In the genomic region with DNA sequence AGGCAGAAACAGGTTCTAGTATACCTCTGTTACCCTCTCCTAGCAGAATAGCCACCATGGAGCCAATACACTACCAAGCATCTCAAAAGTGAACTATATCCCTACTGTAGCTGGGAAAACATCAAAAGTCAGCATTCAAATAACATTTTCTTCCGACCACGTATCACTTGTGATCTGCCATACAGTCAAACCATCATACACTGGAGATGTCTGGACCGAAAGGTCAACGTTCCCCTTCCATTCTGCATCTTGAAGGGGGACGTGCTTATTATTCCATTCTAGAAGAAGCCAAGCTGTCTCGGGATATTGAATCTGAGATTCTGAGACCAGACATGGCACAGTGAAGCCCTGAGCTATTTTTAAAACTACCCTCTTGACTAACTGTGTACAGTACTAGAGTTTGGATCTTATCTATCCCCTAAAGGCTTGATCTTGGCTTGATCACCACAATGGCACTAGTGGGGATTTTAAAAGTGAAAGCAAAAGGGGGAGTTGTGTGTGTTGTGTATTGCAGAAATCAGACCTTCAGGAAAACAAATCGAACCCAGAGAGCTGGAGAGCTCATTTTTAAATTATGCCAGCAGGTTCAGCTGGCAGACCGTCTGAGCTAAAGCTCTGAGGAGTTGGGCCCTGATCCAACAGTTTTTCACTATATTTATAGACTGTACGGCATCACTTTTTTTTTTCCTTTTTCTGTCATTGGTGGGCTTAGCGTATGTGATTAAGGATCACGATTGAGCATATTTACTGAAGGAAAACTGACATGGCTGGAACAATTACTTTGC, we compare ENCODE assay signal across 12 mouse cellular contexts.
A peak's percentile ranks its signal among the peaks of the same experiment; 100 is the strongest.
DNase-seq lines count a peak whose midpoint lies in the region; ATAC-seq and TF ChIP-seq lines count a peak whose summit lies in the region.
"Had no signal": no experiment of that assay in that cellular context is flagged by ENCODE, and none has a peak within 500 bp of the region (broad histone marks: within the 10 kb centered on the region; RNA-seq: fewer than 3 reads in every experiment).

No protein-coding gene starts in this region.

- H3K4me3 ChIP-seq in forebrain, embryonic 15.5 days: peak overlapping the region; percentile 3; the same call in 1 of the 2 replicates
- no peak overlapping the region for H3K4me3 ChIP-seq in forebrain, embryonic 11.5 days (ENCODE audit: low read depth, low read length)
- peak overlapping the region; percentile 65 for H3K4me3 ChIP-seq in lung, adult 2 months (replicated peaks; ENCODE audit: extremely low read depth, low read depth, low read length)
- peak overlapping the region; percentile 19 for H3K4me3 ChIP-seq in lung, postnatal 0 days (ENCODE audit: low read depth, low read length)
- H3K4me3 ChIP-seq: embryonic facial prominence, embryonic 12.5 days; hindbrain, embryonic 13.5 days; midbrain, embryonic 12.5 days had no signal

- TF ChIP-seq POLR2A in lung, adult 2 months (IDR thresholded peaks at IDR 0.05; ENCODE audit: borderline replicate concordance, extremely low read depth, low read depth, low read length): no peak

- TF ChIP-seq CTCF in lung, adult 2 months (IDR thresholded peaks at IDR 0.05; ENCODE audit: insufficient read depth, low read length): no peak
- TF ChIP-seq CTCF in lung, postnatal 0 days (IDR thresholded peaks at IDR 0.05): no peak

- H3K4me2 ChIP-seq in forebrain, embryonic 15.5 days (replicated peaks): peak overlapping the region; percentile 14; the same call in 1 of the 2 replicates
- H3K4me2 ChIP-seq in forebrain, embryonic 11.5 days (ENCODE audit: low read depth, low read length, severe bottlenecking): no peak overlapping the region
- H3K4me2 ChIP-seq in lung, postnatal 0 days (replicated peaks; ENCODE audit: low read depth, low read length): peak overlapping the region; percentile 39
- H3K4me2 ChIP-seq: embryonic facial prominence, embryonic 12.5 days; hindbrain, embryonic 13.5 days; midbrain, embryonic 12.5 days had no signal

- no peak for TF ChIP-seq EP300 in lung, postnatal 0 days (IDR thresholded peaks at IDR 0.05)

- no peaks in the 10 kb centered on the region for H3K4me1 ChIP-seq in forebrain, embryonic 15.5 days
- H3K4me1 ChIP-seq in forebrain, embryonic 11.5 days (replicated peaks; ENCODE audit: control insufficient read depth, insufficient read depth, low read length): no peaks in the 10 kb centered on the region
- no peaks in the 10 kb centered on the region for H3K4me1 ChIP-seq in lung, adult 2 months (ENCODE audit: control insufficient read depth, insufficient read depth, low read length)
- no peaks in the 10 kb centered on the region for H3K4me1 ChIP-seq in lung, postnatal 0 days (ENCODE audit: insufficient read depth, low read depth, low read length)
- H3K4me1 ChIP-seq: embryonic facial prominence, embryonic 12.5 days; hindbrain, embryonic 13.5 days; midbrain, embryonic 12.5 days had no signal

- 66% methylated on average over 11 of the region's 11 CpGs for WGBS in forebrain, embryonic 15.5 days
- WGBS in forebrain, embryonic 11.5 days: 93% methylated on average over 11 of the region's 11 CpGs
- 53% methylated on average over 11 of the region's 11 CpGs for WGBS in lung, adult 2 months
- 62% methylated on average over 11 of the region's 11 CpGs for WGBS in lung, postnatal 0 days

- peak overlapping the region; percentile 79 for H3K27ac ChIP-seq in forebrain, embryonic 15.5 days (replicated peaks)
- H3K27ac ChIP-seq in forebrain, embryonic 11.5 days (ENCODE audit: low read depth, low read length): no peak overlapping the region
- H3K27ac ChIP-seq in lung, postnatal 0 days (ENCODE audit: low read length): no peak overlapping the region
- H3K27ac ChIP-seq: embryonic facial prominence, embryonic 12.5 days; hindbrain, embryonic 13.5 days; midbrain, embryonic 12.5 days had no signal

- DNase-seq in forebrain, embryonic 11.5 days (ENCODE audit: low spot score): no peak
- DNase-seq in lung, adult 2 months: no peak
- no peak for DNase-seq in lung, postnatal 25 days (ENCODE audit: low spot score)
- DNase-seq in brain, adult 2 months (ENCODE audit: low read depth, low spot score): peak; percentile 70
- peak; percentile 42 for DNase-seq in lung, postnatal 0 days (ENCODE audit: low spot score)
- DNase-seq in left cerebral cortex, adult 11 months (ENCODE audit: low spot score): no peak
- no peak for DNase-seq in urinary bladder, postnatal 14 days (ENCODE audit: low spot score)
- DNase-seq: adrenal gland, adult 8-10 months had no signal

- peak; percentile 79 for ATAC-seq in forebrain, embryonic 15.5 days (replicated peaks)
- ATAC-seq in forebrain, embryonic 11.5 days (replicated peaks; ENCODE audit: low FRiP score): no peak
- ATAC-seq in lung, postnatal 0 days: 0 out of 2 replicates have a peak, but pooled peaks have one; percentile 8

- no peaks in the 10 kb centered on the region for H3K9me3 ChIP-seq in forebrain, embryonic 15.5 days
- no peaks in the 10 kb centered on the region for H3K9me3 ChIP-seq in forebrain, embryonic 11.5 days (ENCODE audit: control insufficient read depth, low read length)
- no peaks in the 10 kb centered on the region for H3K9me3 ChIP-seq in lung, postnatal 0 days (ENCODE audit: low read length)
- H3K9me3 ChIP-seq: embryonic facial prominence, embryonic 12.5 days; hindbrain, embryonic 13.5 days; midbrain, embryonic 12.5 days had no signal

- no peaks in the 10 kb centered on the region for H3K36me3 ChIP-seq in forebrain, embryonic 15.5 days
- H3K36me3 ChIP-seq in forebrain, embryonic 11.5 days (ENCODE audit: control insufficient read depth, insufficient read depth, low read length): no peaks in the 10 kb centered on the region
- H3K36me3 ChIP-seq in lung, postnatal 0 days (ENCODE audit: insufficient read depth, low read length): no peaks in the 10 kb centered on the region
- H3K36me3 ChIP-seq: embryonic facial prominence, embryonic 12.5 days; hindbrain, embryonic 13.5 days; midbrain, embryonic 12.5 days had no signal

- no peak overlapping the region for H3K9ac ChIP-seq in forebrain, embryonic 15.5 days (replicated peaks)
- H3K9ac ChIP-seq in forebrain, embryonic 11.5 days (ENCODE audit: low read length): no peak overlapping the region
- H3K9ac ChIP-seq in lung, postnatal 0 days (replicated peaks; ENCODE audit: low read depth): peak overlapping the region; percentile 16; the same call in 1 of the 2 replicates
- H3K9ac ChIP-seq: embryonic facial prominence, embryonic 12.5 days; hindbrain, embryonic 13.5 days; midbrain, embryonic 12.5 days had no signal

- no peaks in the 10 kb centered on the region for H3K27me3 ChIP-seq in forebrain, embryonic 15.5 days
- no peaks in the 10 kb centered on the region for H3K27me3 ChIP-seq in forebrain, embryonic 11.5 days (ENCODE audit: control insufficient read depth, insufficient read depth, low read length)
- no peaks in the 10 kb centered on the region for H3K27me3 ChIP-seq in lung, postnatal 0 days (replicated peaks; ENCODE audit: insufficient read depth, low read length)
- H3K27me3 ChIP-seq: embryonic facial prominence, embryonic 12.5 days; hindbrain, embryonic 13.5 days; midbrain, embryonic 12.5 days had no signal

Comparison
In these comparisons a context has a peak if more than half of its experiments do, and no peak if none do; other contexts are left out.
1. DNase-seq: peak in brain, adult 2 months (single experiment) and lung, postnatal 0 days (single experiment); none in forebrain, embryonic 11.5 days (single experiment), lung, adult 2 months (single experiment), lung, postnatal 25 days (single experiment), left cerebral cortex, adult 11 months (single experiment) and urinary bladder, postnatal 14 days (single experiment).